Mouse (Mus musculus): Measurements from ENCODE around the gene Dnajc15.

The Dnajc15 gene

GRCm38 (mm10) chr14:77801571-77802267, 73.2 kb downstream of the Dnajc15 start:
- DNase-seq (ENCODE audit: low read depth in 1 of 2, low spot score in 2 of 2) = no peak

- DNase-seq (ENCODE audit: low read depth in 1 of 2, low spot score in 2 of 2) = no peak
These were observed 78.4 kb downstream of the Dnajc15 start for GRCm38 (mm10) chr14:77796506-77796905.

GRCm38 (mm10) chr14:77795240-77795639, 79.7 kb downstream of the Dnajc15 start:
- DNase-seq (ENCODE audit: low read depth in 1 of 2, low spot score in 2 of 2) = peak; percentile 11 to 13

GRCm38 (mm10) chr14:77794285-77794949, 80.5 kb downstream of the Dnajc15 start:
- no peak for DNase-seq (ENCODE audit: low read depth in 1 of 2, low spot score in 2 of 2)

- no peak for DNase-seq (ENCODE audit: low read depth in 1 of 2, low spot score in 2 of 2)
These were observed 81.9 kb downstream of the Dnajc15 start for GRCm38 (mm10) chr14:77792998-77793397.

GRCm38 (mm10) chr14:77783217-77783616, 91.7 kb downstream of the Dnajc15 start:
- DNase-seq (ENCODE audit: low read depth in 1 of 2, low spot score in 2 of 2) = peak in 1 of 2 experiments; percentile 16

- no peak for DNase-seq (ENCODE audit: low read depth in 1 of 2, low spot score in 2 of 2)
These were observed 97.6 kb downstream of the Dnajc15 start for GRCm38 (mm10) chr14:77777365-77777764.

- DNase-seq (ENCODE audit: low read depth in 1 of 2, low spot score in 2 of 2) = no peak
These were observed 98.9 kb downstream of the Dnajc15 start for GRCm38 (mm10) chr14:77776005-77776531.

- DNase-seq (ENCODE audit: low read depth in 1 of 2, low spot score in 2 of 2) = no peak
These were observed 101.6 kb downstream of the Dnajc15 start for GRCm38 (mm10) chr14:77773331-77773730.

GRCm38 (mm10) chr14:77771626-77772025, 103.3 kb downstream of the Dnajc15 start:
- no peak for DNase-seq (ENCODE audit: low read depth in 1 of 2, low spot score in 2 of 2)

All from monocyte, adult 2 months (primary cell).